Mouse (Mus musculus) lung, postnatal 0 days (tissue): Measurements from ENCODE around the gene Tor1b. TPM values are rescaled to one million over a fixed set of nuclear protein-coding genes. Genes with fewer than 3 reads are reported as not detected.

Experiments used
- ATAC-seq: fragments of 200-750 bp; cut with Nextera tagmentation; 2 replicates; pipeline ENCODE4 v1.8.0; 2017; ENCODE audit warnings: moderate library complexity
- DNase-seq: peaks from one replicate; pipeline ENCODE4 v3.0.0-alpha.2; 2016; ENCODE audit warnings: low spot score
- H3K27ac ChIP-seq: fragments of 300-500 bp; sonication (generic); 2 replicates; pipeline ENCODE4 v1.5.1; 2014; ENCODE audit warnings: antibody characterized with exemption, mild to moderate bottlenecking, low read length, mixed read lengths
- H3K27me3 ChIP-seq: fragments of 300-500 bp; sonication (generic); replicated peaks from 2 replicates; pipeline ENCODE4 v1.6.1; 2014; ENCODE audit warnings: low read length, mixed read lengths; ENCODE audit not compliant: insufficient read depth
- H3K36me3 ChIP-seq: fragments of 300-500 bp; sonication (generic); 2 replicates; pipeline ENCODE4 v1.6.1; 2014; ENCODE audit warnings: low read length, mixed read lengths; ENCODE audit not compliant: insufficient read depth
- H3K4me1 ChIP-seq: fragments of 300-500 bp; sonication (generic); 2 replicates; pipeline ENCODE4 v1.6.1; 2014; ENCODE audit warnings: antibody characterized with exemption, low read depth, low read length, mixed read lengths; ENCODE audit not compliant: insufficient read depth
- H3K4me2 ChIP-seq: fragments of 300-500 bp; sonication (generic); replicated peaks from 2 replicates; pipeline ENCODE4 v1.6.1; 2014; ENCODE audit warnings: low read depth, mild to moderate bottlenecking, low read length, moderate library complexity, mixed read lengths
- H3K4me3 ChIP-seq: fragments of 300-500 bp; sonication (generic); 2 replicates; pipeline ENCODE4 v1.5.1; 2014; ENCODE audit warnings: low read depth, low read length
- H3K9ac ChIP-seq: fragments of 300-500 bp; sonication (generic); replicated peaks from 2 replicates; pipeline ENCODE4 v1.6.1; 2014; ENCODE audit warnings: low read depth, mild to moderate bottlenecking
- H3K9me3 ChIP-seq: fragments of 300-500 bp; sonication (generic); 2 replicates; pipeline ENCODE4 v1.6.1; 2016; ENCODE audit warnings: low read length, mixed read lengths
- CTCF ChIP-seq: IDR thresholded peaks from 2 replicates; pipeline ENCODE4 v1.5.1; 2016; ENCODE audit warnings: antibody characterized with exemption, mild to moderate bottlenecking
- EP300 ChIP-seq: IDR thresholded peaks from 2 replicates; pipeline ENCODE4 v1.6.1; 2016; ENCODE audit warnings: antibody characterized with exemption, mild to moderate bottlenecking, control low read depth
- WGBS: fragments of 180-500 bp; shearing (Covaris S2); extraction: QIAGEN DNeasy Blood & Tissue Kit; methylation state at CpG from one replicate; pipeline ENCODE4 v1.1.7; 2014; 5-methylcytosine and 5-hydroxymethylcytosine counted together
- polyA plus RNA-seq: library from polyadenylated mRNA; unstranded; fragments of >200 nt; fragmentation: Nextera tagmentation; extraction: Ambion mirVana; gene quantifications from 2 replicates; pipeline ENCODE4 v1.2.1, GENCODE M21; 2015

Tor1b gene
- polyA plus RNA-seq, 1 experiment from 2014 or later: 23.3 TPM

DNA sequence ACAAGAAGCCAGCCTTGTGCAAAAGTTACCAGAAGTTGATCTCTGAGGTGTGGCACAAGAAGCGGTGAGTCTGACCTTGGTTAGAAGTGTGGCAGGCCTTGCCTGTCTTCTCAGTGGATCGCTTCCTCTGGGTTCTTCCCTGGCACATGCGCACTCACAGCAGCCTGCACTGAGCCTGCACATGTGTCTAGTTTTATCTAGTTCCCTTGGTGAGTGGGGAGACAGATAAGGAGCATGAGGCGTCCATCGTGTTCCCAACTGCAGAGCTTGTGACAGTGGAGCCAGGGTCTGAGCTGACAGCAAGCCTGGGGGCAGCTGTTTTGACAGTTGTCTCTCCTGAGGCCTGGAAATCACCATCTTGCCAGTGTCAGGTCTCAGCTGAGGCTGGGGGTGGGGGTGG, 53.7 kb downstream of the Tor1b start:
- no peak for ATAC-seq
- Histone ChIP-seq H3K9ac (no peak overlapping the region), H3K27me3 (no peaks in the 10 kb centered on the region), H3K9me3 (no peaks in the 10 kb centered on the region), H3K27ac (no peak overlapping the region), H3K4me1 (no peaks in the 10 kb centered on the region), H3K4me2 (no peak overlapping the region), H3K4me3 (no peak overlapping the region), H3K36me3 (peaks cover 2% of the 10 kb centered on the region; the same call in 1 of the 2 replicates)
- WGBS: 59% methylated on average over 5 of the region's 5 CpGs
- DNase-seq: no peak
- TF ChIP-seq EP300 (no peak), CTCF (no peak)

DNA sequence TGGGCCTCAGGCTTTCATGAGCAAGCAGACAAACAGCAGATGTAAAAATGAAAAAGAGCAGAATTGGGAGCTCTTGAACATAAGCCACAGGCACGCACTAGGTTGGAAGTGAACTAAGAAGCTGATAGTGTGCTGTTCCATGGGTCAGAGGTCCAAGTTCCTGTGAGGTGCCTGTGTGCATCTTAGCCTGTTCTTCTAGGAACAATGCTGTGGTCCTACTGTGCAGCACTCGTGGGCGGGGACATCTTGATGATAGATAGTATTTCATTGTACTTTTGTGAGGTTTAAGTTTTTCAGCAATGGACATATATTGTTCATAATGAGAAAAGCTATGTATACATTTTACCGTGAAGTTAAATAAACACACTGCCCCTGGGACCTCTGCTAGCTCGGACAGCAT, 54.4 kb downstream of the Tor1b start:
- Histone ChIP-seq H3K27me3 (no peaks in the 10 kb centered on the region), H3K36me3 (peaks cover 5% of the 10 kb centered on the region; the same call in 1 of the 2 replicates), H3K9me3 (no peaks in the 10 kb centered on the region), H3K27ac (no peak overlapping the region), H3K4me3 (no peak overlapping the region), H3K4me2 (no peak overlapping the region), H3K4me1 (no peaks in the 10 kb centered on the region), H3K9ac (no peak overlapping the region)
- ATAC-seq (no peak), DNase-seq (no peak)
- no peak for TF ChIP-seq EP300
- no peak for TF ChIP-seq CTCF
- 60% methylated on average over 5 of the region's 5 CpGs for WGBS

Other genes with a start within 250 kb of the Tor1b start
- 0.47 and 0.94 TPM in 2 replicates for gene 1700001O22Rik, start 149.3 kb upstream of the Tor1b start, polyA plus RNA-seq
- gene Ntmt1, start 145.1 kb upstream of the Tor1b start, polyA plus RNA-seq: 49.4 and 50.7 TPM in 2 replicates
- 24.9 and 26.1 TPM in 2 replicates for gene Asb6, start 122.6 kb upstream of the Tor1b start, polyA plus RNA-seq
- gene Prrx2, start 118.0 kb upstream of the Tor1b start, polyA plus RNA-seq: 2.9 and 4.3 TPM in 2 replicates
- gene Ptges, start 23.1 kb upstream of the Tor1b start, polyA plus RNA-seq: 20.0 and 29.8 TPM in 2 replicates
- gene Tor1a, start 15.0 kb downstream of the Tor1b start, polyA plus RNA-seq: 54.6 and 57.5 TPM in 2 replicates
- 41.0 and 43.6 TPM in 2 replicates for gene BC005624, start 29.2 kb downstream of the Tor1b start, polyA plus RNA-seq
- gene Usp20, start 29.3 kb downstream of the Tor1b start, polyA plus RNA-seq: 8.4 and 9.6 TPM in 2 replicates
- gene Fnbp1, start 189.0 kb downstream of the Tor1b start, polyA plus RNA-seq: 7.2 and 10.0 TPM in 2 replicates
- gene Gpr107, start 199.4 kb downstream of the Tor1b start, polyA plus RNA-seq: 26.2 TPM in 2 replicates